Mouse (Mus musculus) ovary, adult 18-20 months (tissue): ENCODE measurements around the gene Padi1.
A peak's percentile ranks its signal among the peaks of the same experiment; 100 is the strongest.

Source experiments
- DNase-seq: peaks from one replicate; pipeline ENCODE4 v3.0.0; 2022; ENCODE audit warnings: low spot score, mixed read lengths

Padi1 gene

DNA sequence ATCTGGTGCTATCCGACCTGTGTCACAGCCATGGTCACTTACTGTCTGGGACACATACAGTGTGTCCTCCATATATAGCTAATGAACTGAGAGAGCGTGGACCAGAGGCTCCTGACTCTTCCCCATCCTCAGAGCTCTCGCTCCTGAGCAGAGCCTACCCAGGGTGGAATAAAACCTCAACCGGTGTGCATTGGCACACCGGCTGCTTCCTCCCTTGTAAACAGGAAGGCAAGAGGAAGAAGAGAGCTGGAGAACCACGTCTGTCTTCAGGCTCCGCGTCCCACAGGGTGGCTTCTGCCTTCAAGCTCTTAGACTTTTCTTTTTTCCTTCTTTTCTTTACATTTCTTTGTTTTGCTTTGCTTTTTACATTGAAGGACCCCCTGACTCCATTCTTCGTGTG lies 62.8 kb downstream of the Padi1 start:
- DNase-seq: no peak

DNA sequence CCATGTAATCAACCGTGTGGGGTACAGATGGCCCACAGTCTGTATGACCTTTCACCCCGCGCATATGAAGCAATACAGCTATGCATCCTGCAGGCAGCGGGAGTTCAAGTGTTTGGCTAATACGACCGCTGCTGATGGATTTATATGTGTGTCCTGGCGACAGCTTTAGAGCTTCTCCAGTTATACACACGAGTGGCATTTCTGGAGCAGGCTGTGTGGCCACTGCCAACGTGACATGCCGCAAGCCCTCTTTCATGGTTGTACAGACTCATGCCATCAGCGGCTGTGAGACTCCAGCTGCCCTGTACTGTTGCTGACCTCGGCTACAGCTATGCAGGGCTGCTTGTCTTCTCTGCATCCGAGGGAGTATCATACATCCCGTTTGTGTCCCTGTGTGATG lies 65.1 kb downstream of the Padi1 start:
- DNase-seq: no peak

DNA sequence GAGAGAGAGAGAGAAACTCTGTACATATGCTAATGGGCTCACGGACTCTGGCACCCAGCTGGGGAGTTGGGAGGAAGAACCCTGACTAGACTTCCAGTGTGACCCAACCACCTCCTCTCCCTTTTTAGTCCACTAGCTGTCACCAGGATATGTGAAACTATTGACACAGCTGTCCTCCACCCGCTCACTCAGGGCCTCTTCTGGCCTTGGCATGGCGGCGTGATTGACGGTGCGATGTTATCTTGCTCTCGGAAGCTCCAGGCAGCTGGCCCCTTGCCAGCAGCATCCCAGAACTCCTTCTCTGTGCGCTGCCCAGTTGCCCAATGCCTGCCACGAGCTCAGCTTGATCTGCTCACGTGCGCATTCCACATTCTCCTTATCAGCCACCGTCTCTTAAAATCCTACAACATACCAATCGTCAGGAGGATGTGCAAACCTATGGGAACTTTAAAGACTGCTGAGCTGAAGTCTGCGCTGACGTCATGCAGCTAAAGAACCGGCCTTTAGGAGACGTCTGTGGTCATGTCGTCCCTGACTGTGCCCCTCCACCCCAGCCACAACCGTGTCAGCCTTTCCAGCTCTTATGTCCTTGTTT lies 65.7 kb downstream of the Padi1 start:
- peak; percentile 26 for DNase-seq

DNA sequence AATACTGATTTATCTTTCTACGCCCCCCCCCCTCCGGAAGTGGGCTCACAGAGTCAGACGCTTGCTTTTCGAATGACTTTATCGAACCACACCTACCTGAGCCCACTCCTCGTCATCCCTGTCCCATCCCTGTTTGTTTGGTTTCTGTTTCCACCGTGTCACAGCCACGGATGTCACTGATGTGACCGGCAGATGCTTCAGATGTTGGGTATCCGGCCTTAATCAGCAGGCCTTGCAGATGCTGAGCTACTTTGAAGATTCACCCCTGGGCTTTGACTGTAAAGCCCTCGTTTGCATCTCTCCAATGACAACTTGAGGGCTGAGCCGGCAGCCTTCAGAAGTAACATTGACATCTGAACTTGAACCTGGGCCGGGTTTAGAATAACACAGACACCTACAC lies 69.0 kb downstream of the Padi1 start:
- no peak for DNase-seq

DNA sequence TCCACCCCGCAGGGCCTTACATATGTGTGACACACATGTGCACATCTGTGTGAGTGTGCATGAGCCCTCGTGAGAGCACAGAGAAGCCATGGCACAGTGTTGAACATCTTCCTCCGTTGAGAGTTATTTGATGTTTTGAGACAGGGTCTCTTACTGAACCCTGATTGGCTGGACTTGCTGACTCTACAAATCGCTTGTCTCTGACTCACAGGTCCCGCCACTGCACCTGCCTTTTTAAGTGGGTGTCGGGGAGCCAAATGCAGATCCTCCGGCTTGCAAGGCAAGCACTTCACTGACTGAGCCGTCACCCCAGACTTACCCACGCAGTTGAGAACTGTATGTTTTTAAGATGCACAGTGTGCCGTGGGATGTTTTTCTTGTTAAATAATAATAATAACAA lies 69.7 kb downstream of the Padi1 start:
- no peak for DNase-seq

DNA sequence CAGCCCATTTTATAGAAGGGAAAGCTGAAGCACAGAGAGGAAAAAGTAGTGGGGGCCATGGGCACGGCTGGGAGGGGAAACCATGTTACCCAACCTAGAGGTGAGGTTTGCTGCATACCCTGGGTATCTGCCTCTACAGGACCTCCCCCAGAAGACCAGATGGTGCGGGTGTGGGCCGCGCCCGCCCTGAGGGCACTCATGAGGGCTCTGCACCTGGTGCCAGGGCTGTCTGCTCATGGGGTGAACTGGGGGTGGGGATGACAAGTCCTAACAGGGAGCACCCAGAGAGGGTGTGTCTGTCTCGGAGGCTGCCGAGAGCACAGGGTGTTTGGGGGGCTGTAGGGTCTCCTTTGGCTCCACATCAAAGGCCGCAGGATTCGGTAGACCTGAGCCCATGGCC lies 70.7 kb downstream of the Padi1 start:
- DNase-seq: no peak

DNA sequence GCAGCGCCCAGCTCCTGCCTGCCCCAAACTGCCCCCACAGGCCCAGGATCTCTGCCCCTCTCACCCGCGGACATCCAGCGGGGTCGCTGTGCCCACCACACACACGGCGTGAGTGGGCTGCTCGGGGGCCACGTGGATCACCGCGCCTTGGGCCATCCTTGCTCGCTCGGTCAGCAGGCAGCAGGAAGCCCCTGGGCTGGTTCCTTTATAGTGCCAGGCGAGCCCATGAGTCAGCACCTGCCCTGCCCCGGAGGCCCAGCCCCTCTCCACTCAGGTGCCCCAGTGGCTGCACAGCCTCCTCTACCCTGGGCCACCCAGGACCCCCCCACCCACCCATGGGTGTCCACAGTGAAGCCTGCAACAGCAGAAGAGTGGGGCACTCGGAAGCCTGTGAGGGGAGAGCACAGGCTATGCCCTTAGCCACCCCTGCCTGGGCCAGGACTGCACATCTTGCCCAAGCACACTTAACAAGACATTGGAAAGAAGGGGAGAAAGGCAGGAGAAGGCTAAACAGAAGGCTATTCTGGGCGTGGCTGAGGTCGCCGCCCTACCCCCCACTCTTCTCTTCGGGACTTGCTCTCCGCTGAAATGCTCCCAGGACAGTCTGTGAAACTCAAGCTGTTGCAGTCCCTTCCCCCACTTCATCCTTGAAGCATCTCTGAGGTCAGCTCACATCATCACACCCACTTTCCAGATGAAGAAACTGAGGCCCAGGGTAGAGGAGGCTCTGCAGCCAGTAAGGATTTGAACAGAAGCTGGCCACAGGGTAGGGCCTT lies 71.4 kb downstream of the Padi1 start, which contains the start of gene Padi4:
Gene Padi4 (minus strand): TSS at position 212 of the 776 bp plus-strand sequence.
- DNase-seq: no peak

DNA sequence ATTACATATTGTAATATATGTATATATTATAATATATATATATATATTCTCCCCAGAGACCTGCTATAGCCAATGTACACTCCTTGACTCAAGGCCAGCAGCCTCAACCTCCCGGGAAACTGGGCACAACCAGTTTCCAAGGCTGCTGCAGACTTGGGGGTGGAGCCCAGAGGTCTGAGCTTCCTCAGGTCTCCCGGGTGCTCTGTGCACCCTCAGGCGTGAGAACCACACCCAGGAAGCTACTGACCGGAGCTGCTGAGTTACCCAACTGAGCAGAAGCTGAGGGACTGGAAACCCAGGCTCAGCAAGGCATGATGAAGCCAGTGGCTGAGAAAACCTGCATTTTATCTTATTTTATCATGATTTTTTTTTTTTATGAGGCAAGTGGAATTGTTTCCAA lies 74.5 kb downstream of the Padi1 start:
- DNase-seq: no peak

DNA sequence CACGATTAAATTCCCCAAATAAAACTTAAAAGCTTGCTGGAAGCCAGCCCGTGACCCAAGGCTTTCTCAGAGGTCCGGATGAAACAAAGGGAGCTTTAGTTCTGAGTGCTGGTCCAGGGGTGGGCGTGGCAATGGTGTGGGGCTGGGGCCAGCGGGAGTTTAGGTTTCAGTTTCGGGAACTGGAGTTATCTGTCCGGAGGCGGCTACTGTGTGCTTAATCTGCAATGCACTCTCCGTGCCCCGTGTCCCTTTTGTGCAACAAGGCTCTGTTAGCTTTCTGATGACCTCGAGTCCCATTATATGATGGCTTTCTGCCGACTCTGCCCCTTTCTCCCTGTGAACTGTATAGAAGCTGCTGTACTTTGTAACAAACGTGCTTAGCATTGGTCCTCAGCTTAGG lies 75.1 kb downstream of the Padi1 start:
- peak; percentile 33 for DNase-seq

DNA sequence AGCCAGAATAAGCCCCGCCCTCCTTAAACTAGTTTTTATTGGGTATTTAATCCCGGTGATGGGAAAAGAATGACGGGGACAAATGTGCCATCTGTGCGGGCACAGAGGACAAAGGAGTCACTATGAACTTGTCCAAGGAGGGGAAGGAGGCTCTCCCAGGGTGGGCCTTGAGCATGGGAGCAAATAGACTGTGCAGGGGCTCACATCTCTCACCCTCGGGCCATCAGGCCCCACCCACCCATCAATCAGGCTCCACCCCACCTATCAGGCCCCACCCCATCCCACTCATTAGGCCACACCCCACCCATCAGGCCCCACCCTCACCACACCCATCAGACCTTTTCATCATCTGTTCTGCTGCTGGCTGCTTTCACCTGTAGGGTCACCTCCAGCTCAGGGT lies 76.6 kb downstream of the Padi1 start:
- DNase-seq: no peak

DNA sequence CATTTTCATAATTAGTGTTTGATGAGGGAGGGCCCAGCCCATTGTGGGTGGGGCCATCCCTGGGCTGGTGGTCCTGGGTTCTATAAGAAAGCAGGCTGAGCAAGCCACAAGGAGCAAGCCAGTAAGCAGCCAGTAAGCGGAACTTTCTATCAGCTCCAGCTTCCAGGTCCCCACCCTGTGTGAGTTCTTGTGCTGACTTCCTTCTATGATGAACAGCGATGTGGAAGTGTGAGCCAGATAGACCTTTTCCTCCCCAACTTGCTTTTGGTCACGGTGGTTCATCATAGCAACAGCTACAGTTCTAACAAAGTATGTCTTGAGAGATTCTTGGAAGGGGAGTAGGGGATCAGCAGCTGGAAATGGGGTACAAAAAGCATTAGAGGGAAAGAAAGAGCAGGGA lies 79.6 kb downstream of the Padi1 start:
- no peak for DNase-seq

DNA sequence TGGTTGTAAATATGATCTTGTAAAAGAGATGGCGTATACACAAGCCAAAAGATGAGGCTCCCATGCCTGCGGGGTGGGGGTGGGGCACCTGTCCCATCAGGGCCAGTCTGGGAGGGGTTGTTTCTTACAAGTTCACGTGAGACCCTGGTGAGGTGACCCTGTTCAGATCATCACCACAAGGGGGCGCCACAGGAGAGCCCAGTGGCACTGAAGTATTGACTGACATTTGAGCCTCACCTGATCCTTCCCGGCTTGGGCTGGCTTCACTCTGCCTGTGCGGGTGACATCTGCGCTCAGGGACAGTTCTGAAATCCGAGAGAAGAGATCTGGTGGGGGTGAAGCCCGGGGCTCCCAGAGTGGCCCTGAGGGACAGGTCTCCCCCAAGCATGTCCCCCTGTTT lies 82.4 kb downstream of the Padi1 start:
- DNase-seq: no peak
